Comparison of ENCODE assay signal across 13 mouse cellular contexts in genomic region chr2:171620253-171620652, GRCm38 (mm10).
"Had no signal": no experiment of that assay in that cellular context is flagged by ENCODE, and none has a peak within 500 bp of the region (broad histone marks: within the 10 kb centered on the region; RNA-seq: fewer than 3 reads in every experiment).

No protein-coding gene starts in this region.

- H3K27ac ChIP-seq: kidney, embryonic 15.5 days; left cerebral cortex, adult 2 months; limb, embryonic 10.5 days; liver, embryonic 15.5 days; stomach, postnatal 0 days had no signal

- H3K4me1 ChIP-seq: kidney, embryonic 15.5 days; liver, embryonic 15.5 days had no signal

- H3K36me3 ChIP-seq: kidney, embryonic 15.5 days; limb, embryonic 10.5 days; liver, embryonic 15.5 days had no signal

- H3K4me3 ChIP-seq: kidney, embryonic 15.5 days; left cerebral cortex, adult 2 months; limb, embryonic 10.5 days; liver, embryonic 15.5 days had no signal

- DNase-seq: kidney, adult 18-20 months; kidney, postnatal 25 days; lung, adult 2 months; lung, postnatal 36 days; thymus, adult 18-20 months; thymus, postnatal 14 days had no signal

- H3K9ac ChIP-seq: kidney, embryonic 15.5 days; liver, embryonic 15.5 days had no signal

- H3K27me3 ChIP-seq: kidney, embryonic 15.5 days; liver, embryonic 15.5 days had no signal

- H3K9me3 ChIP-seq: kidney, embryonic 15.5 days; limb, embryonic 10.5 days; liver, embryonic 15.5 days had no signal

- ATAC-seq: lung, postnatal 0 days had no signal

- H3K4me2 ChIP-seq: kidney, embryonic 15.5 days; liver, embryonic 11.5 days; liver, embryonic 15.5 days had no signal
